Mouse (Mus musculus) CD4-positive naive resting alpha-beta T cell, adult 76 days (primary cell): ENCODE data around the gene Tbc1d32. TPM values are rescaled to one million over a fixed set of nuclear protein-coding genes. Genes with fewer than 3 reads are reported as not detected.

ENCODE experiments used
- total RNA-seq: library from RNA; stranded (reverse); gene quantifications from one replicate; pipeline ENCODE4 v1.2.4, GENCODE M21; 2023

Tbc1d32 gene
- 1.8 TPM for total RNA-seq

DNA sequence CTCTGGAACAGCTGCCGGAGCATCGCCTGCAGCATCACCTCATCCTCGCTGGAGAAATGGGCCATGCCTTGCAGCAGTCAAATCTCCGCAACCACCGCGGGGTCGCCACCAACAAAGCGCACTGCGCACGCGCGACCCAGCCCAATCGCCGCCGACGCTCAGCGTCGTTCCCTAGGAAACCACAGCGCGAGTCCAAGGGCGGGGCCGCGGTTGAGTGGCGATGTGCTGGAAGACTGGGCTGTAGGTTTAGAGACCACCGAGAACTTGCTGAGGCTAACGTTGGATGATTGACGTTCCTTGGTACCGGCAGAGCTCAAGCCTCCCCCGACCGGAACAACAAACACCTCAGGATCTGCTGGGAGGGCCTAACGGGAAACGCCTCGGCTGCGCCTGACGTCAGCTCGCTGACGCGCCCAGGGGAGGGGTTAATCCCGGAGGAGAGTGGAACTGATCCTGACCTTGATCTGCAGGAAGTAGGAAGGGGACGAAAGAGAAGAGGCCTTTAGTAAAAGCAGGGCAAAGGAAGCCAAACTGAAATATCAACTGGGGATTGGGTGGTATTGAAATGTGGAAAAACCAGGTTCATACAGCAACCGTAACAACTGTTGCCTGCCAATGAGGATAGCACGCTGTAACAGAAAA is at the start of gene Tbc1d32:
TSS of gene Tbc1d32 (minus strand) at position 122 of the 642 bp plus-strand sequence.

DNA sequence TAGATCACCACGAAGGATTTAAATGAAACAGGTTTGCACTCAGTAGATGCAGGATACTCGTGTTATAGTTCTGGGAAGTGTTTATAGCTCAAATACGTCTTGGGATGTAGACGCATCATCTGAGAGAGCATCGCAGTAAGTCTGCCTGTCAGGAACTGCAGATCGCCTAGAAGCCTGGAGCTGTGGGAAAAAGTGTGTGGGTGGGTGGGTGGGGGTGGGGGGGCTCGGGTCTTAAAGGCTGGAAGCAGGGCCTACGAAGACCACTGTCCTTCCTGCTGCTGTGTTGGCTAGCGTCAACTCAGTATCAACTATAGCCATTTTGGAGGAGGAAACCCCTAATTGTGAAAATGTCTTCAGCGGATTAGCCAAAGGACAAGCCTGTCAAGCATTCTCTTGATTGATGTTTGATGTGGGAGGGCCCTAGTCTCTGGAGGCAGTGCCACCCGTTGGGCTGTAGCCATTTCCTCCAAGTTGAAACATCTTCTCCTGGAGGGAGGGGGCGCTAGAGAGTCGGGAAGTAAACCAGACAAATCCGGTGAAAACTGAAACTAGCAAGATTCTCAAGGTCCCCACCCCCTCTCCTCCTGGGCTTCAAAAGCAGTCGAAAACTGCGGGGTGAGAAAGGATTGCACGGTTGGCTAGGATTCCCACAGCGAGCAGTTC is 122.0 kb downstream of the Tbc1d32 start, which contains the start of gene Msl3l2:
TSS of gene Msl3l2 (plus strand) at position 585 of the 663 bp plus-strand sequence.

Other genes starting within 250 kb of the Tbc1d32 start
- gene Msl3l2, start 121.8 kb downstream of the Tbc1d32 start, total RNA-seq, result 8.1 TPM
- gene Gja1, start 148.6 kb upstream of the Tbc1d32 start, total RNA-seq, result 0.41 TPM